Mouse (Mus musculus): ENCODE measurements around the gene Grasp. TPM values are rescaled to one million over a fixed set of nuclear protein-coding genes. Genes with fewer than 3 reads are reported as not detected.

The Grasp gene
- polyA plus RNA-seq, 1 experiment, result 11.0 TPM

DNA sequence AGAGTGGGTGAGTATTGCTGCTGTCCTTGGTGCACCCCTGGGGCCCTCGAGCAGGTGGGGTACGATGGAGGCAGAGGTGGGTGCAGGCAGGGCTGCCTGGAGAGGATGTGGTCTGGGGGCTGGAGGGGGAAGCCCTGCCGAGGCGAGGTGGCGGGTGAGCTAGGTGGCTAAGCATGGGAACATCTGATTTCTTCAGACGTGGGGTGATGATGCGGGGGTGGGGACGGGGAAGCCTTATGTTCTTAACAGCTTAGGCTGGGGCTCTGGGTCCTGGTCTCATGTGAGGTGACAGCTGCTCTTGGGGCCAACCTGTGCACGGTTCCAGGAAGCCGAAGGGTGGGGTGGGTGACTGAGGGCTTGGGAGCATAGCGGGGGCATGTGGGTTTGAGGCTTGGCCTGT, 34.4 kb downstream of the Grasp start:
- H3K27me3 ChIP-seq (ENCODE audit: control insufficient read depth, insufficient read depth, insufficient read length), result no peaks in the 10 kb centered on the region
- no peaks in the 10 kb centered on the region for H3K36me3 ChIP-seq (ENCODE audit: control insufficient read depth, insufficient read depth)
- no peak overlapping the region for H3K4me3 ChIP-seq
- no peak overlapping the region for H3K4me2 ChIP-seq (ENCODE audit: low read depth)
- H3K79me2 ChIP-seq (ENCODE audit: control insufficient read depth, insufficient read depth), result no peaks in the 10 kb centered on the region
- H3ac ChIP-seq (ENCODE audit: control insufficient read depth, insufficient read length), result no peak overlapping the region
- TF ChIP-seq E2F4 (IDR thresholded peaks at IDR 0.05; ENCODE audit: insufficient read depth) (no peak), POLR2AphosphoS2 (IDR thresholded peaks at IDR 0.05; ENCODE audit: insufficient read length, low read depth) (no peak), CEBPB (IDR thresholded peaks at IDR 0.05; ENCODE audit: insufficient read depth, poor library complexity, severe bottlenecking) (no peak), USF1 (IDR thresholded peaks at IDR 0.05; ENCODE audit: low read depth) (no peak), MYOD1 (IDR thresholded peaks at IDR 0.05; ENCODE audit: control insufficient read depth in 1 of 3, insufficient read length in 2 of 3, low read depth in 2 of 3) (peak in 1 of 3 experiments; percentile 62), TCF3 (IDR thresholded peaks at IDR 0.05; ENCODE audit: insufficient read length, low read depth) (no peak), REST (IDR thresholded peaks at IDR 0.05; ENCODE audit: insufficient read depth, insufficient read length) (no peak), TCF12 (IDR thresholded peaks at IDR 0.05; ENCODE audit: insufficient read depth, poor library complexity, severe bottlenecking) (no peak), MAX (IDR thresholded peaks at IDR 0.05; ENCODE audit: low read depth) (no peak), MYOG (IDR thresholded peaks at IDR 0.05; ENCODE audit: control insufficient read depth in 1 of 3, insufficient read depth in 1 of 3, insufficient read length in 2 of 3, low read depth in 2 of 3) (peak in 1 of 3 experiments; percentile 73), POLR2A (IDR thresholded peaks at IDR 0.05; ENCODE audit: insufficient read length, low read depth) (no peak), SRF (IDR thresholded peaks at IDR 0.05; ENCODE audit: control insufficient read depth, insufficient read length, low read depth) (no peak)

DNA sequence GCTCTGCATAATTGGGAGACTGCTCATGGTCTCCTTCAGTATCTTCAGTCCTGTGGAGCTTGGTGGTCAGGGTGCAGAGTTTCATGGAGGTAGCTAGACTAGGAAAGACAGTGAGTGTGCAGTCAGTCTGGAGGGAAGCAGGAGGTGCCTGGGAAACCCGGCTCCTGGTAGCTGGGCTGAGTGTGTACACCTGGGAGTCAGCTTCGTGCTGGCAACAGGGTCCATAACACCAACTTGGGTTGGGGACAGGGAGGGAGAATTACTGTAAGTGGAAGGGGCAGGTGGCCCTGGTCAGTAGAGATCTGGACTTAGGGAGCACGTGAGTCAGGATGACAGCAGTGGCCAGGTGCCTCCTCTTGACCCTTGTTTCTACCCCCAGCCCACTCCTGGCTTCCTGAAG, 35.9 kb downstream of the Grasp start:
- TF ChIP-seq POLR2A (IDR thresholded peaks at IDR 0.05; ENCODE audit: insufficient read length, low read depth), result no peak
- peak; percentile 7 for TF ChIP-seq POLR2AphosphoS2 (IDR thresholded peaks at IDR 0.05; ENCODE audit: insufficient read length, low read depth)
- no peak for TF ChIP-seq CEBPB (IDR thresholded peaks at IDR 0.05; ENCODE audit: insufficient read depth, poor library complexity, severe bottlenecking)
- H3K79me2 ChIP-seq (ENCODE audit: control insufficient read depth, insufficient read depth), result no peaks in the 10 kb centered on the region
- H3K4me3 ChIP-seq, result no peak overlapping the region
- no peaks in the 10 kb centered on the region for H3K36me3 ChIP-seq (ENCODE audit: control insufficient read depth, insufficient read depth)
- no peak overlapping the region for H3K4me2 ChIP-seq (ENCODE audit: low read depth)
- H3K27me3 ChIP-seq (ENCODE audit: control insufficient read depth, insufficient read depth, insufficient read length), result no peaks in the 10 kb centered on the region
- no peak overlapping the region for H3ac ChIP-seq (ENCODE audit: control insufficient read depth, insufficient read length)

DNA sequence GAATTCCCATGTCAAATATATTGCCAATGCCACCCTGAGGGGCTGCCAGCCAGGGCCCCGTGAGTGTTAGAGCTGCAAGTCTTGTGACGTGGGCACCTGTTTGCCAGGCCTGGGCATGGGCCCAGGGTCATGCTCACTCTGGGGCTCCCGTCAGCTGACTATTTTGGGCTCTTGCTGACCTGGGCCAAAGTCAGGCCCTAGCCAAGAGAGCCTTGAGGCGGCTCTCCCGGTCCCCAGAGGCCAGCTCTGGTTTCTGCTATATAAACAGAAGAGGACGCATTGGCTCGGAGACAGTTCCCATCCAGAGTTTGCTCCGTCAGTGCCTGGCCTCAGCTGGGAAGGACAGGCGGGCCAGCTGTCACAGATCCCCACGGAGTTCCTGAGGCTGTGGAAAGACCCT, 36.4 kb downstream of the Grasp start:
- Histone ChIP-seq H3K4me3 (peak overlapping the region; percentile 16), H3K36me3 (ENCODE audit: control insufficient read depth, insufficient read depth) (no peaks in the 10 kb centered on the region), H3K4me2 (ENCODE audit: low read depth) (peak overlapping the region; percentile 41), H3K79me2 (ENCODE audit: control insufficient read depth, insufficient read depth) (no peaks in the 10 kb centered on the region), H3K27me3 (ENCODE audit: control insufficient read depth, insufficient read depth, insufficient read length) (no peaks in the 10 kb centered on the region), H3ac (ENCODE audit: control insufficient read depth, insufficient read length) (no peak overlapping the region)
- TF ChIP-seq MYOG (IDR thresholded peaks at IDR 0.05; ENCODE audit: control insufficient read depth in 1 of 3, insufficient read depth in 1 of 3, insufficient read length in 2 of 3, low read depth in 2 of 3) (peak; percentile 30 to 84 (median 53)), CEBPB (IDR thresholded peaks at IDR 0.05; ENCODE audit: insufficient read depth, poor library complexity, severe bottlenecking) (no peak), MYOD1 (IDR thresholded peaks at IDR 0.05; ENCODE audit: control insufficient read depth in 1 of 3, insufficient read length in 2 of 3, low read depth in 2 of 3) (peak; percentile 32 to 81 (median 77)), TCF3 (IDR thresholded peaks at IDR 0.05; ENCODE audit: insufficient read length, low read depth) (no peak), POLR2A (IDR thresholded peaks at IDR 0.05; ENCODE audit: insufficient read length, low read depth) (peak; percentile 54), REST (IDR thresholded peaks at IDR 0.05; ENCODE audit: insufficient read depth, insufficient read length) (no peak), USF1 (IDR thresholded peaks at IDR 0.05; ENCODE audit: low read depth) (peak; percentile 10), MAX (IDR thresholded peaks at IDR 0.05; ENCODE audit: low read depth) (no peak), SRF (IDR thresholded peaks at IDR 0.05; ENCODE audit: control insufficient read depth, insufficient read length, low read depth) (no peak), E2F4 (IDR thresholded peaks at IDR 0.05; ENCODE audit: insufficient read depth) (no peak), POLR2AphosphoS2 (IDR thresholded peaks at IDR 0.05; ENCODE audit: insufficient read length, low read depth) (peak; percentile 22), TCF12 (IDR thresholded peaks at IDR 0.05; ENCODE audit: insufficient read depth, poor library complexity, severe bottlenecking) (peak; percentile 27)

DNA sequence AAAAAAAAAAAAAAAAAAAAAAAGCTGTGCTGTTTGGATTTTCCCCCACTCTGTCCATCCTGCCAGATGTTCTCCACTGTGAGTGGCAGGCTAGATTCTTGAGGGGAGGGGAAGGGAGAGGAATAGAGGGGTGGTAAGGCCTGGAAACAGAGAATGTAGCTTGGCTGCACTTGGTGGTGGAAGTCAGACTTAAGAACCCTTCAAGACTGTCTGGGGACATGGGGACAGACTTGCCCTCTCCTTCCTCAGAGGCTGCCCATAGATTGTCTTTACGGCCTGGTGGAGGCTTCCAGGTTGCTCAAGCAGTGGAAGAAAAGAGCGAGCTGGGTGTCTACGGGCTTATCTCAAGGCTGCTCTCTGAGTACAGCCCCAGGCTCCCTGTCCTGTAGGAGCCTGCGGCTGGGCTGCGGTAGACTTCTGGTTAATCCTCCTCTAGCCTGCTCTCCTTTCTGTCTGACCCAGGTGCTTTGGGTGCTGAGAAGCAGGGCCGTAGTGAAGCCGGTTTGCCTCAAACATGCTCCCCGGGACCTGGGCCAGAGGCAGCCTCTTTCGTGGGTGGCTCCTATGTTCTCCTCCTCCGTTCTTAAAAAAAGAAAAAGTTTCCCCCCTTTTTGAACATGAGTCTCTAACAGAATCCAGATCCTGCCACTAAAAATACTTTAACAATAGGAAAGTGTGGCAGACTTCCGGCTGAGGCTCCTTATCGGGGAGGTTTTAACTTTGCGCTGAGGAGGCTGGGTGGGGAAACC, 37.1 kb downstream of the Grasp start:
- Histone ChIP-seq H3K4me3 (peak overlapping the region; percentile 16), H3K4me2 (ENCODE audit: low read depth) (peak overlapping the region; percentile 41), H3K36me3 (ENCODE audit: control insufficient read depth, insufficient read depth) (no peaks in the 10 kb centered on the region)

More for the DNA sequence above, 37.1 kb downstream of the Grasp start:
- Histone ChIP-seq H3K79me2 (ENCODE audit: control insufficient read depth, insufficient read depth) (no peaks in the 10 kb centered on the region), H3ac (ENCODE audit: control insufficient read depth, insufficient read length) (no peak overlapping the region), H3K27me3 (ENCODE audit: control insufficient read depth, insufficient read depth, insufficient read length) (no peaks in the 10 kb centered on the region)
- TF ChIP-seq REST (IDR thresholded peaks at IDR 0.05; ENCODE audit: insufficient read depth, insufficient read length) (no peak), MYOD1 (IDR thresholded peaks at IDR 0.05; ENCODE audit: control insufficient read depth in 1 of 3, insufficient read length in 2 of 3, low read depth in 2 of 3) (no peak), TCF3 (IDR thresholded peaks at IDR 0.05; ENCODE audit: insufficient read length, low read depth) (no peak), POLR2AphosphoS2 (IDR thresholded peaks at IDR 0.05; ENCODE audit: insufficient read length, low read depth) (no peak), TCF12 (IDR thresholded peaks at IDR 0.05; ENCODE audit: insufficient read depth, poor library complexity, severe bottlenecking) (no peak), SRF (IDR thresholded peaks at IDR 0.05; ENCODE audit: control insufficient read depth, insufficient read length, low read depth) (no peak), POLR2A (IDR thresholded peaks at IDR 0.05; ENCODE audit: insufficient read length, low read depth) (no peak), USF1 (IDR thresholded peaks at IDR 0.05; ENCODE audit: low read depth) (no peak)
